Mouse (Mus musculus) heart, embryonic 14.5 days (tissue): ENCODE data around the gene Hus1b. TPM values are rescaled to one million over a fixed set of nuclear protein-coding genes. Genes with fewer than 3 reads are reported as not detected.

Experiments used
- ATAC-seq: fragments of 200-750 bp; cut with Nextera tagmentation; 2 replicates; pipeline ENCODE4 v1.8.0; 2017; ENCODE audit warnings: low read depth, moderate TSS enrichment; ENCODE audit not compliant: insufficient number of reproducible peaks, insufficient read depth, low FRiP score
- H3K27ac ChIP-seq, 2 experiments: fragments of 200-500 bp in 1 of 2; fragments of 300-500 bp in 1 of 2; sonication (generic) in 1 of 2; replicated peaks in 1 of 2; 2 replicates each; pipeline ENCODE4 v1.5.1; 2012 to 2014; ENCODE audit warnings: low read depth in 2 of 2, low read length in 2 of 2, control low read depth in 1 of 2, mild to moderate bottlenecking in 1 of 2, mixed read lengths in 1 of 2; ENCODE audit not compliant: control insufficient read depth in 1 of 2, insufficient read depth in 1 of 2
- H3K27me3 ChIP-seq: fragments of 300-500 bp; sonication (generic); 2 replicates; pipeline ENCODE4 v1.6.1; 2014; ENCODE audit warnings: mild to moderate bottlenecking, low read length, control low read depth; ENCODE audit not compliant: control insufficient read depth, insufficient read depth
- H3K36me3 ChIP-seq: fragments of 300-500 bp; sonication (generic); 2 replicates; pipeline ENCODE4 v1.6.1; 2014; ENCODE audit warnings: mild to moderate bottlenecking, control low read depth, low read length, mixed read lengths; ENCODE audit not compliant: control insufficient read depth, insufficient read depth
- H3K4me1 ChIP-seq, 2 experiments: fragments of 200-500 bp in 1 of 2; fragments of 300-500 bp in 1 of 2; sonication (generic) in 1 of 2; 2 replicates each; pipeline ENCODE4 v1.6.1; 2012 to 2014; ENCODE audit warnings: low read length in 2 of 2, control low read depth in 1 of 2, mixed read lengths in 1 of 2; ENCODE audit not compliant: control insufficient read depth in 2 of 2, insufficient read depth in 2 of 2
- H3K4me2 ChIP-seq: fragments of 300-500 bp; sonication (generic); 2 replicates; pipeline ENCODE4 v1.6.1; 2014; ENCODE audit warnings: mild to moderate bottlenecking, low read length
- H3K4me3 ChIP-seq, 2 experiments: fragments of 200-500 bp in 1 of 2; fragments of 300-500 bp in 1 of 2; sonication (generic) in 1 of 2; 2 replicates each; pipeline ENCODE4 v1.5.1; 2012 to 2014; ENCODE audit warnings: low read length in 2 of 2, mild to moderate bottlenecking in 2 of 2, control low read depth in 1 of 2, low read depth in 1 of 2, moderate library complexity in 1 of 2; ENCODE audit not compliant: control insufficient read depth in 1 of 2, insufficient read depth in 1 of 2
- H3K9ac ChIP-seq: fragments of 300-500 bp; sonication (generic); 2 replicates; pipeline ENCODE4 v1.6.1; 2014; ENCODE audit warnings: mild to moderate bottlenecking, low read length
- H3K9me3 ChIP-seq: fragments of 300-500 bp; sonication (generic); 2 replicates; pipeline ENCODE4 v1.6.1; 2016; ENCODE audit warnings: low read length, control low read depth; ENCODE audit not compliant: control insufficient read depth
- WGBS: fragments of 180-500 bp; shearing (Covaris S2); extraction: QIAGEN DNeasy Blood & Tissue Kit; methylation state at CpG from one replicate; pipeline ENCODE4 v1.1.7; 2014; 5-methylcytosine and 5-hydroxymethylcytosine counted together
- polyA plus RNA-seq: library from polyadenylated mRNA; unstranded; fragments of >200 nt; fragmentation: Nextera tagmentation; extraction: Ambion mirVana; gene quantifications from 2 replicates; pipeline ENCODE4 v1.2.1, GENCODE M21; 2014

Hus1b gene
- polyA plus RNA-seq, 1 experiment from 2014 or later = not detected

DNA sequence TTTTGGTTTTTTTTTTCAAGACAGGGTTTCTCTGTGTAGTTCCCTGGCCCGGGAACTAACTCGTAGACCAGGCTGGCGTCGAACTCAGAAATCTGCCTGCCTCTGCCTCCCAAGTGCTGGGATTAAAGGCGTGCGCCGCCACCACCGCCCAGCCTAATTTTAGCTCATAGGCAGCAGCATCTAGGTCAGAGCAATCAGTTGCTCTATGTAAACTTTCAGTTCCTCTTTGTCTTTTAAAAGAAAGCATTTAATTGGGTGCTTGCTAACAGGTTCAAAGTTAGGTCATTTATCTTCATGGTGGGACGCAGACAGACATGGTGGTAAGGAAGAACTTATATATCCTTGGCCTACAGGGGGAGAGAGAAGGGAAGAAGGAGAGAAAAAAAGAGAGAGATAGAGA is 1.6 kb upstream of the Hus1b start:
- ATAC-seq = no peak
- Histone ChIP-seq H3K36me3 (no peaks in the 10 kb centered on the region), H3K9me3 (no peaks in the 10 kb centered on the region), H3K27me3 (no peaks in the 10 kb centered on the region), H3K4me2 (no peak overlapping the region), H3K27ac (no peak overlapping the region), H3K4me3 (no peak overlapping the region), H3K4me1 (peaks cover 6 to 17% of the 10 kb centered on the region in 2 experiments; a peak in 3 of 4 replicates), H3K9ac (no peak overlapping the region)
- 97% methylated on average over 9 of the region's 9 CpGs for WGBS

DNA sequence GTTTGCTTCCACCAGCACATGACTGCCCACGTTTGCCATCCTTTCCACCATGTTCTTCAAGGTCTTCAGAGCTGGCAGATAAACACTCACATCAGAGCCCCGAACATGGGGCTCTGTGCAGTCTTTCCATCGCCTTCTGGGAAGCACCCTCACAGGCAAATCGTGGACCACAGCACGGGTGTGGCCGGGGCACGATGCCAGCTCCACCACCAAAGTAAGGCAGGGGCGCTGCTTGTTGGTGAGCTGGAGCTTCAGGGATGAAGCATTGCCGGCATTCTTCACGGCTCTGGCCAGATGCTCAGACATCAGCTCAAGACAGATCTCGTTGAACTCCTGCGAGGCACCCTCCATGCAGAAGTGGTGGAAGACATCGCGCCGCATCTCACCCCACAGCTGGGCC is 430 bp downstream of the Hus1b start:
- Histone ChIP-seq H3K36me3 (no peaks in the 10 kb centered on the region), H3K4me3 (no peak overlapping the region), H3K4me2 (no peak overlapping the region), H3K4me1 (peaks cover 6 to 17% of the 10 kb centered on the region in 2 experiments; a peak in 3 of 4 replicates), H3K9me3 (no peaks in the 10 kb centered on the region), H3K27ac (no peak overlapping the region), H3K9ac (no peak overlapping the region), H3K27me3 (no peaks in the 10 kb centered on the region)
- WGBS = 77% methylated on average over 15 of the region's 15 CpGs
- ATAC-seq = no peak

DNA sequence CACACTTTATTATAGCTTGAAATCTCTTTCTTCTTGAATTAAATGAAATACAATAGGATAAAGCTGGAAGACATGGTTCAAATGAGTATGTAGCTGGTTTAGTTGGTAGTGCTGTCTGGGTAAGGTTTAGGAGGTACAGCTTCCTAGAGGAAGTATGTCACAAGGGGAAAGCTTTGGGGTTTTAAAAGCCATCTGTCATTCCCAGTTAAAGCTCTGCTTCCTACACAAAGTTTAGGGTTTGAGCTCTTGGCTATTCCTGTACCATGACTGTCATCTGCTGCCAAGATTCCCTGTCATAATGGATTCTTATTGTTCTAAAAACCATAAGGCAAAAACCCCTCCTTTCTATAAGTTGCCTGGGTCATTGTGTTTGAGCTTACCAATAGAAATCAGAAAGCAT is 1.8 kb downstream of the Hus1b start:
- Histone ChIP-seq H3K4me1 (peaks cover 6 to 17% of the 10 kb centered on the region in 2 experiments; a peak in 3 of 4 replicates), H3K9me3 (no peaks in the 10 kb centered on the region), H3K27me3 (no peaks in the 10 kb centered on the region), H3K36me3 (no peaks in the 10 kb centered on the region), H3K4me2 (no peak overlapping the region), H3K4me3 (no peak overlapping the region), H3K9ac (no peak overlapping the region), H3K27ac (no peak overlapping the region; a peak in 2 of 4 replicates)
- ATAC-seq = no peak

GRCm38 (mm10) chr13:30932972-30933371 is 14.6 kb downstream of the Hus1b start:
- Histone ChIP-seq H3K36me3 (0 out of 2 replicates have a peak, but pooled peaks cover under 1% of the 10 kb centered on the region), H3K27ac (no peak overlapping the region), H3K9me3 (no peaks in the 10 kb centered on the region), H3K4me2 (no peak overlapping the region), H3K27me3 (no peaks in the 10 kb centered on the region), H3K9ac (no peak overlapping the region), H3K4me1 (no peaks in the 10 kb centered on the region), H3K4me3 (no peak overlapping the region)
- 83% methylated on average over 6 of the region's 6 CpGs for WGBS
- no peak for ATAC-seq

- Histone ChIP-seq H3K36me3 (0 out of 2 replicates have a peak, but pooled peaks cover 5% of the 10 kb centered on the region), H3K4me2 (no peak overlapping the region), H3K27ac (no peak overlapping the region), H3K9me3 (no peaks in the 10 kb centered on the region), H3K4me3 (no peak overlapping the region), H3K4me1 (no peaks in the 10 kb centered on the region), H3K9ac (no peak overlapping the region), H3K27me3 (no peaks in the 10 kb centered on the region)
- ATAC-seq = no peak
- 63% methylated on average over 4 of the region's 4 CpGs for WGBS
These were observed 15.9 kb downstream of the Hus1b start for GRCm38 (mm10) chr13:30931613-30932012.

GRCm38 (mm10) chr13:30929119-30929518 is 18.4 kb downstream of the Hus1b start:
- H3K27me3 ChIP-seq = no peaks in the 10 kb centered on the region
- H3K9me3 ChIP-seq = no peaks in the 10 kb centered on the region
- H3K27ac ChIP-seq = no peak overlapping the region
- no peak for ATAC-seq
- no peak overlapping the region for H3K4me3 ChIP-seq
- H3K4me1 ChIP-seq = no peaks in the 10 kb centered on the region
- no peak overlapping the region for H3K4me2 ChIP-seq
- WGBS = 67% methylated on average over 2 of the region's 2 CpGs
- no peak overlapping the region for H3K9ac ChIP-seq
- peaks cover 16% of the 10 kb centered on the region; the same call in 1 of the 2 replicates for H3K36me3 ChIP-seq

DNA sequence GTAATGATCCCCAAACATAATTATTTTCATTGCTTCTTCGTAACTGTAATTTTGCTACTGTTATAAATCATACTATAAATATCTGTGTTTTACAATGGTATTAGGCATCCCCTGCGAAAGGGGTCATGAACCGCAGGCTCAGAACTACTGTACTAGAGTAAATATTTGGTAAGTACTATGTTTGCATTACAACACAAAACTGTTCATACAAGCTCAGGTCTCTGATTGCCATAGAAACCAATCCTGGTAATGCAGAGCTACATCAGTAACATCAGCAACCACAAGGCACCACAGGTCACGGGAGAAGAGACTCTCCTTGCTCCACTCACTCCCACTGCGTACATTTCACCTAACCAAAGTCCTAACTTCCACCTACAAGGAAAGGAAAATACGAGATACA is 23.3 kb downstream of the Hus1b start:
- Histone ChIP-seq H3K27me3 (no peaks in the 10 kb centered on the region), H3K4me1 (no peaks in the 10 kb centered on the region), H3K4me3 (no peak overlapping the region), H3K4me2 (no peak overlapping the region), H3K9me3 (no peaks in the 10 kb centered on the region), H3K9ac (no peak overlapping the region), H3K27ac (no peak overlapping the region), H3K36me3 (peaks cover 24% of the 10 kb centered on the region; the same call in 1 of the 2 replicates)
- ATAC-seq = no peak
- WGBS = 92% methylated on average over 6 of the region's 6 CpGs

DNA sequence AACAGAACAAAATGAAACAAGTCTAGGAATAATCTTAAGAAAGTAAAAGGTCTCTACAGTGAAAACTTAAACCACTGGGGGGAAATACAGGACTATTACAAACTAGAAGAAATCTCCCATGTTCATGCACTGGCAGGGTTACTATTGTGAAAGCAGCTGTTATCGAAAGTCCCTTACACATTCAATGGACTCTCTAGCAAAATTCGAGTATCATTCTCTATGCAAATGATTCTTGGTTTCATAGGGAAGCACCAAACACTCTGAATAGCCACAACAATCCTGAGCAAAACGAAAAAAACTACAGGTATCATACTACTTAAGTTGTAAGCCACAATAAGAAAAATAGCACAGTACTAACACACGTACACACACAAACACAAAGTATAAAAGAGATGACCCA is 25.6 kb downstream of the Hus1b start:
- no peaks in the 10 kb centered on the region for H3K27me3 ChIP-seq
- no peak for ATAC-seq
- H3K4me3 ChIP-seq = no peak overlapping the region
- no peak overlapping the region for H3K9ac ChIP-seq
- peaks cover 21% of the 10 kb centered on the region; the same call in 1 of the 2 replicates for H3K36me3 ChIP-seq
- H3K4me1 ChIP-seq = no peaks in the 10 kb centered on the region
- no peak overlapping the region for H3K4me2 ChIP-seq
- H3K9me3 ChIP-seq = no peaks in the 10 kb centered on the region
- WGBS = 86% methylated on average over 4 of the region's 4 CpGs
- no peak overlapping the region for H3K27ac ChIP-seq
